14 mouse cellular contexts compared by ENCODE assay signal in the genomic region with DNA sequence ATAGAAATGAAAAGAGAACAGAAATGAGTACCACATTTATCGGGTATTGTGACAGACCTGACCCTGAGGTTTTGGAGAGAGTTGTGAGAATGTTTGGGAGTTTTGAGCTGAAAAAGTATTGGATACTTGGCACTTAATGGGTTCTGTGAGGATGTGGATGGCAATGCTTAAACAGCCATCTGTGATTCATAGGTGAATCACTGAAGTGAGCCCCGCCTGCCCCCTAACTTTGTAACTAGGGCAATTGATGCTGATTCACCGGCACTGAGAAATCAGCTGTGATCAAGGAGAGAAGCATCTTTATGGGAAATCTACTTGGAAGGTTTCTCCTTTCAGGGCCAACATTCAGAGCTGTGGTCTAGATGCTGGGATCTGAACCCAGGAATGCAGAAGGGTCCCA.
"Had no signal": no experiment of that assay in that cellular context is flagged by ENCODE, and none has a peak within 500 bp of the region (broad histone marks: within the 10 kb centered on the region; RNA-seq: fewer than 3 reads in every experiment).

No protein-coding gene starts in this region.

- H3K9ac ChIP-seq: limb, embryonic 12.5 days; liver, embryonic 13.5 days; liver, postnatal 0 days; lung, embryonic 15.5 days; midbrain, embryonic 13.5 days; neural tube, embryonic 12.5 days had no signal

- H3K4me3 ChIP-seq: limb, embryonic 12.5 days; liver, embryonic 13.5 days; lung, embryonic 15.5 days; midbrain, embryonic 13.5 days; myocyte; neural tube, embryonic 12.5 days had no signal

- H3K36me3 ChIP-seq: limb, embryonic 12.5 days; liver, embryonic 13.5 days; lung, embryonic 15.5 days; midbrain, embryonic 13.5 days; neural tube, embryonic 12.5 days had no signal

- DNase-seq: kidney, postnatal 25 days; layer of hippocampus, adult 9-11 months; layer of hippocampus, postnatal 36 days; liver; liver, embryonic 13.5 days; liver, postnatal 0 days; lung, postnatal 14 days; thymus, postnatal 4 days had no signal

- ATAC-seq: liver, postnatal 0 days; midbrain, embryonic 13.5 days had no signal

- H3K4me1 ChIP-seq: limb, embryonic 12.5 days; liver, embryonic 13.5 days; lung, embryonic 15.5 days; midbrain, embryonic 13.5 days; neural tube, embryonic 12.5 days had no signal

- H3K27ac ChIP-seq: limb, embryonic 12.5 days; liver, embryonic 13.5 days; lung, embryonic 15.5 days; midbrain, embryonic 13.5 days; neural tube, embryonic 12.5 days; stomach, postnatal 0 days had no signal

- H3K9me3 ChIP-seq: limb, embryonic 12.5 days; liver, embryonic 13.5 days; lung, embryonic 15.5 days; midbrain, embryonic 13.5 days; neural tube, embryonic 12.5 days had no signal

- H3K27me3 ChIP-seq: limb, embryonic 12.5 days; liver, embryonic 13.5 days; lung, embryonic 15.5 days; midbrain, embryonic 13.5 days; neural tube, embryonic 12.5 days had no signal

- H3K4me2 ChIP-seq: limb, embryonic 12.5 days; liver, embryonic 13.5 days; lung, embryonic 15.5 days; midbrain, embryonic 13.5 days; neural tube, embryonic 12.5 days had no signal
